Mouse (Mus musculus) C2C12 (cell line): ENCODE measurements around the gene Spdl1.

Experiments used
- CEBPB ChIP-seq: IDR thresholded peaks from one replicate; pipeline ENCODE4 v1.6.1; 2011; ENCODE audit warnings: low read depth, mild to moderate bottlenecking, control low read depth, moderate library complexity
- CTCF ChIP-seq: IDR thresholded peaks from one replicate; pipeline ENCODE4 v1.5.1; 2011; ENCODE audit not compliant: control insufficient read depth, insufficient read depth, insufficient read length
- FOSL1 ChIP-seq: IDR thresholded peaks from one replicate; pipeline ENCODE4 v1.8.0; 2011; ENCODE audit warnings: mild to moderate bottlenecking, low read length; ENCODE audit not compliant: poor library complexity, insufficient read depth, severe bottlenecking
- MAX ChIP-seq: IDR thresholded peaks from one replicate; pipeline ENCODE4 v1.6.1; 2011; ENCODE audit warnings: mild to moderate bottlenecking, control low read depth
- MYOD1 ChIP-seq: IDR thresholded peaks from one replicate; pipeline ENCODE4 v1.6.1; 2011; ENCODE audit warnings: low read depth; ENCODE audit not compliant: control insufficient read depth, insufficient read length
- MYOG ChIP-seq: IDR thresholded peaks from one replicate; pipeline ENCODE4 v1.6.1; 2011; ENCODE audit not compliant: control insufficient read depth, insufficient read length; ENCODE audit errors: extremely low read depth
- USF1 ChIP-seq: IDR thresholded peaks from one replicate; pipeline ENCODE4 v1.6.1; 2011; ENCODE audit warnings: low read depth, mild to moderate bottlenecking, control low read depth, moderate library complexity

- no peak for TF ChIP-seq CTCF
- no peak for TF ChIP-seq MAX
- no peak for TF ChIP-seq CEBPB
- no peak for TF ChIP-seq USF1
- TF ChIP-seq FOSL1: no peak
- no peak for TF ChIP-seq MYOG
- TF ChIP-seq MYOD1: no peak
These were observed 64.0 kb downstream of the Spdl1 start for GRCm38 (mm10) chr11:34769396-34769795.
